Mouse (Mus musculus) olfactory bulb, adult 2 months (tissue): Measurements from ENCODE around the gene Ncoa3. TPM values are rescaled to one million over a fixed set of nuclear protein-coding genes. Genes with fewer than 3 reads are reported as not detected.
"Not testable (repeated sequence)": the region's sequence is repeated elsewhere in the genome, so short reads cannot be mapped to it uniquely, and the experiment has no call there.

ENCODE experiments used
- H3K27ac ChIP-seq: fragments of 200-500 bp; 2 replicates; pipeline ENCODE4 v1.5.1; 2012; ENCODE audit warnings: low read depth, low read length; ENCODE audit not compliant: insufficient read depth
- H3K4me1 ChIP-seq: fragments of 200-500 bp; 2 replicates; pipeline ENCODE4 v1.6.1; 2012; ENCODE audit warnings: low read length; ENCODE audit not compliant: control insufficient read depth, insufficient read depth
- H3K4me3 ChIP-seq: fragments of 200-500 bp; 2 replicates; pipeline ENCODE4 v1.5.1; 2012; ENCODE audit warnings: mild to moderate bottlenecking, low read depth, low read length, moderate library complexity; ENCODE audit not compliant: insufficient read depth
- CTCF ChIP-seq: fragments of 200-500 bp; IDR thresholded peaks from 2 replicates; pipeline ENCODE4 v1.5.1; 2012; ENCODE audit warnings: low read depth, mild to moderate bottlenecking, low read length, moderate library complexity; ENCODE audit not compliant: insufficient read depth
- POLR2A ChIP-seq: fragments of 200-500 bp; IDR thresholded peaks from 2 replicates; pipeline ENCODE4 v1.6.1; 2012; ENCODE audit warnings: mild to moderate bottlenecking, low read depth, low read length, moderate library complexity; ENCODE audit not compliant: insufficient read depth
- WGBS: fragments of 180-500 bp; shearing (Covaris S2); methylation state at CpG from one replicate; pipeline ENCODE4 v1.1.7; 2018; 5-methylcytosine and 5-hydroxymethylcytosine counted together
- polyA plus RNA-seq: library from polyadenylated mRNA; stranded (reverse); fragments of >200 nt; gene quantifications from 2 replicates; pipeline ENCODE4 v1.2.4, GENCODE M21; 2012; ENCODE audit warnings: low replicate concordance; ENCODE audit not compliant: missing spikeins, insufficient read depth, insufficient read length

The Ncoa3 gene
- polyA plus RNA-seq, 1 experiment: not detected

- H3K27ac ChIP-seq: no peak overlapping the region
- WGBS: 84% methylated on average over 21 of the region's 21 CpGs
- peaks cover 25% of the 10 kb centered on the region for H3K4me1 ChIP-seq
- H3K4me3 ChIP-seq: no peak overlapping the region
- TF ChIP-seq CTCF: no peak
- no peak for TF ChIP-seq POLR2A
These were observed 88.7 kb downstream of the Ncoa3 start for GRCm38 (mm10) chr2:166080967-166081750.

GRCm38 (mm10) chr2:166082193-166082592 lies 89.8 kb downstream of the Ncoa3 start:
- Histone ChIP-seq H3K4me3 (no peak overlapping the region), H3K4me1 (peaks cover 16% of the 10 kb centered on the region), H3K27ac (no peak overlapping the region)
- WGBS: 76% methylated on average over 5 of the region's 5 CpGs
- peak; percentile 63; the same call in 1 of the 2 replicates for TF ChIP-seq CTCF
- no peak for TF ChIP-seq POLR2A

- H3K27ac ChIP-seq: no peak overlapping the region
- peaks cover 13% of the 10 kb centered on the region; the same call in 1 of the 2 replicates for H3K4me1 ChIP-seq
- H3K4me3 ChIP-seq: no peak overlapping the region
- TF ChIP-seq POLR2A (no peak), CTCF (no peak)
- 92% methylated on average over 10 of the region's 10 CpGs for WGBS
These were observed 90.2 kb downstream of the Ncoa3 start for GRCm38 (mm10) chr2:166082661-166083060.

- H3K27ac ChIP-seq: no peak overlapping the region
- TF ChIP-seq POLR2A (no peak), CTCF (no peak)
These were observed 91.2 kb downstream of the Ncoa3 start for GRCm38 (mm10) chr2:166083542-166084031.

GRCm38 (mm10) chr2:166084111-166084510 lies 91.7 kb downstream of the Ncoa3 start:
- 85% methylated on average over 7 of the region's 7 CpGs for WGBS
- H3K27ac ChIP-seq: no peak overlapping the region
- H3K4me3 ChIP-seq: no peak overlapping the region
- TF ChIP-seq POLR2A: no peak
- no peak for TF ChIP-seq CTCF
- peaks cover 13% of the 10 kb centered on the region; the same call in 1 of the 2 replicates for H3K4me1 ChIP-seq

More at GRCm38 (mm10) chr2:166083542-166084031, 91.2 kb downstream of the Ncoa3 start:
- H3K4me1 ChIP-seq: peaks cover 13% of the 10 kb centered on the region; the same call in 1 of the 2 replicates
- H3K4me3 ChIP-seq: no peak overlapping the region
- 90% methylated on average over 9 of the region's 9 CpGs for WGBS

- not testable (repeated sequence) for H3K4me3 ChIP-seq, H3K27ac ChIP-seq
- peak; percentile 46; the same call in 1 of the 2 replicates for TF ChIP-seq CTCF
- H3K4me1 ChIP-seq: peaks cover 14% of the 10 kb centered on the region; the same call in 1 of the 2 replicates
- 32% methylated on average over 6 of the region's 6 CpGs for WGBS
These were observed 92.5 kb downstream of the Ncoa3 start for GRCm38 (mm10) chr2:166084964-166085363.

GRCm38 (mm10) chr2:166085780-166086179 lies 93.3 kb downstream of the Ncoa3 start:
- Histone ChIP-seq H3K27ac (no peak overlapping the region), H3K4me1 (peaks cover 12% of the 10 kb centered on the region; the same call in 1 of the 2 replicates), H3K4me3 (no peak overlapping the region)
- 92% methylated on average over 10 of the region's 10 CpGs for WGBS
- TF ChIP-seq POLR2A: no peak
- TF ChIP-seq CTCF: no peak

- Histone ChIP-seq H3K4me1 (peaks cover 5% of the 10 kb centered on the region; the same call in 1 of the 2 replicates), H3K4me3 (no peak overlapping the region), H3K27ac (no peak overlapping the region)
- TF ChIP-seq CTCF: no peak
- TF ChIP-seq POLR2A: no peak
- 90% methylated on average over 29 of the region's 29 CpGs for WGBS
These were observed 94.2 kb downstream of the Ncoa3 start for GRCm38 (mm10) chr2:166086457-166087233.
